Mouse (Mus musculus): ENCODE results near the gene Prorsd1. TPM values are rescaled to one million over a fixed set of nuclear protein-coding genes. Genes with fewer than 3 reads are reported as not detected.
"Not testable (repeated sequence)": the region's sequence is repeated elsewhere in the genome, so short reads cannot be mapped to it uniquely, and the experiment has no call there.

The Prorsd1 gene
- polyA plus RNA-seq, 1 experiment from 2014 or later = 6.4 TPM

DNA sequence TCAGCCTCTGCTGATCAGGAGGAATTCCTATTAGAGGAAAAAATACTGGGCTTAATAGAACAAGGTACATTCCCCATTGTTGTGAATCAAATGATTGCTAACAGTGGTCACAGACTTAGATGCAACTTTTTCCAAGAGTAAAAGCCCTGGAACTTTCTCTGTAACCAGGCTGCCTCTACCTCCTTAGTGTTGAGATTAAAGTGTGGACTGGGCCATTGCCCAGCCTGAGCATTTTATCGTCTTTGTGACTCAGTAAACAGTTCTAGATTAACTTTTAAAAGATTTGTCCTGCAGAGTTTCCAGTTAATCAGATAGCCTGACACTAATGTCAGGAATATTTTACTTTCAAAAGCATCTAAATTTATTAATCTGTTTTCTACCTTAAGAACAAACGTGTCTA lies 31.9 kb upstream of the Prorsd1 start:
- no peak for ATAC-seq
- WGBS = 26% methylated on average over 2 of the region's 2 CpGs
- H3K4me3 ChIP-seq (replicated peaks; ENCODE audit: low read length) = peak overlapping the region; percentile 74
- peak overlapping the region; percentile 85; the same call in 1 of the 2 replicates for H3K9ac ChIP-seq (replicated peaks; ENCODE audit: low read depth, low read length)
- no peaks in the 10 kb centered on the region for H3K27me3 ChIP-seq (replicated peaks; ENCODE audit: control insufficient read depth, insufficient read depth, low read length)
- H3K4me2 ChIP-seq (ENCODE audit: low read length) = peak overlapping the region; percentile 67
- H3K36me3 ChIP-seq (ENCODE audit: control insufficient read depth, insufficient read depth) = peaks cover 14% of the 10 kb centered on the region
- no peak overlapping the region for H3K27ac ChIP-seq (ENCODE audit: low read length)
- peaks cover 12% of the 10 kb centered on the region for H3K4me1 ChIP-seq (replicated peaks; ENCODE audit: control insufficient read depth, insufficient read depth, low read length)
- no peaks in the 10 kb centered on the region for H3K9me3 ChIP-seq (ENCODE audit: control insufficient read depth, low read length)

DNA sequence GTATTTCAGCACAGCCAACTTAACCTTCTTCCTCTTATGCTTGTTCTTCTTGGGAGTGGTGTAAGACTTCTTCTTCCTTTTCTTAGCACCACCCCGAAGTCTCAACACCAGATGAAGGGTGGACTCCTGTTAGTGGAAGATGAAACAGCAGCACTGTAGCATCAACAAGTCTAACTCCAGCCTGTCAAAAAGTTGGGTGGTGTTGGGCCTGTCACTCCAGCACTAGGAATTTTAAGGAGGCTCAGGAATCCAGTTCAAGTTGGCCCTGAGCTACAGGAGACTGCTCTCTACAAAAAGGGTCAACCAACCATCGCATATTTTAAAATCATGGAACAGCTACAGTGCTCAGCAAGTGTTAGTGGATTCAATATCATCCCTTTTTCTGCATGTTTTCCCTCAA lies 31.5 kb upstream of the Prorsd1 start:
- WGBS = 97% methylated on average over 2 of the region's 2 CpGs
- H3K4me1 ChIP-seq (replicated peaks; ENCODE audit: control insufficient read depth, insufficient read depth, low read length) = peaks cover 12% of the 10 kb centered on the region
- H3K4me2 ChIP-seq (ENCODE audit: low read length) = peak overlapping the region; percentile 67
- not testable (repeated sequence) for H3K9ac ChIP-seq (replicated peaks; ENCODE audit: low read depth, low read length); H3K27me3 ChIP-seq (replicated peaks; ENCODE audit: control insufficient read depth, insufficient read depth, low read length); H3K27ac ChIP-seq (ENCODE audit: low read length); H3K4me3 ChIP-seq (replicated peaks; ENCODE audit: low read length); H3K9me3 ChIP-seq (ENCODE audit: control insufficient read depth, low read length); ATAC-seq
- H3K36me3 ChIP-seq (ENCODE audit: control insufficient read depth, insufficient read depth) = peaks cover 17% of the 10 kb centered on the region

DNA sequence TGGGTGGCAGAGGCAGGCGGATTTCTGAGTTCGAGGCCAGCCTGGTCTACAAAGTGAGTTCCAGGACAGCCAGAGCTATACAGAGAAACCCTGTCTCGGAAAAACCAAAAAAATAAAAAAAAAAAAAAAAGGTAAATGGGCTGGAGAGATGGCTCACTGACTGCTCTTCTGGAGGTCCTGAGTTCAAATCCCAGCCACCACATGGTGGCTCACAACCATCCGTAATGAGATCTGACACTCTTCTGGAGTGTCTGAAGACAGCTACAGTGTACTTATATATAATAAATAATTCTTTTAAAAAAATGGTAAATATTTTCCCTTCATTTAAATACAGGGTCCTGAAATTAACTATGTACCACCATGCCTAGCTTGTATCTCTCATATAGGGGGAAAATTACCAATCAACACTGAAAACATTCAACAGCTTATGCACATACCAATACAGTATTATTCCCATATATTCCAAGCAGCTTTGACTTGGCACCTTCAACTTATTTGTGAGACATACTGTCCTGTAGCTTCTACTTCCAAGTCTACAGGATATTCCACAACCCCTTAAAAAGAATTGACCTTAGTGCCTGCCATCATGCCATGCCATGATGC lies 30.4 kb upstream of the Prorsd1 start:
- WGBS = 70% methylated on average over 4 of the region's 4 CpGs
- not testable (repeated sequence) for H3K4me2 ChIP-seq (ENCODE audit: low read length); H3K27me3 ChIP-seq (replicated peaks; ENCODE audit: control insufficient read depth, insufficient read depth, low read length); H3K9me3 ChIP-seq (ENCODE audit: control insufficient read depth, low read length); H3K27ac ChIP-seq (ENCODE audit: low read length); H3K4me3 ChIP-seq (replicated peaks; ENCODE audit: low read length); ATAC-seq; H3K9ac ChIP-seq (replicated peaks; ENCODE audit: low read depth, low read length)
- Histone ChIP-seq H3K4me1 (replicated peaks; ENCODE audit: control insufficient read depth, insufficient read depth, low read length) (peaks cover 12% of the 10 kb centered on the region), H3K36me3 (ENCODE audit: control insufficient read depth, insufficient read depth) (peaks cover 21% of the 10 kb centered on the region)

DNA sequence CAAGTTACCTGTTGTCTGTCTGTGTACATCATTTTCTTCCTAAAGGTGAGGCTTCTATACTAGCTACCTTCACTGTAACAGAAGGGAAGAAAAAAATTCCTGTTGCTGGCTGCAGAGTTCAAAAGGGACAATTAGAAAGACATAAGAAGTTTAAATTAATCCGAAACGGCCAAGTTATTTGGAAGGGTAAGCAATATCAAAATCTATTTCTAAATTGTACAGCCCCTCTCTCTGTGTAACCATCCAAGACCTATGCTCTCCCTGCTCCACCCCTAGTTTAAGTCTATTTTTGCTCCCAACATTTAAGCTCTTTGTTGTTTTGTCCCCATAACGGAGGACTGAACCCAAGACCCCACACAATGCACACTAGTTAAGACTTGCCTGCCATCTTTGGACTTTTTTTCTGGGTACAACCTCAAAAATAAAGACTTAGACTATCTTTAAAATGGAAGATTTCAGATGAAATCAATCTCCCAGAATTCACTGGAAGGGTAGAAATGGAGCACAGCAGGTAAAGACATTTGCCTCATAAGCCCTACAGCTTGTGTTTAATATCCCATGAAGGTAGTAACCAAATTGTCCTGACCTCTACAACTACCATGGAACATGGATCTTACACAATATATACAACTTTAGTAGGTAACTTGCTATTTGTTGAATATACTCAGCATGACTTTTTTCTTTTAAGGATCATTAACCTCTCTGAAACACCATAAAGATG lies 29.6 kb upstream of the Prorsd1 start:
- Histone ChIP-seq H3K4me2 (ENCODE audit: low read length) (no peak overlapping the region), H3K4me1 (replicated peaks; ENCODE audit: control insufficient read depth, insufficient read depth, low read length) (peaks cover 12% of the 10 kb centered on the region), H3K9me3 (ENCODE audit: control insufficient read depth, low read length) (no peaks in the 10 kb centered on the region), H3K36me3 (ENCODE audit: control insufficient read depth, insufficient read depth) (peaks cover 23% of the 10 kb centered on the region), H3K27ac (ENCODE audit: low read length) (no peak overlapping the region), H3K27me3 (replicated peaks; ENCODE audit: control insufficient read depth, insufficient read depth, low read length) (no peaks in the 10 kb centered on the region), H3K9ac (replicated peaks; ENCODE audit: low read depth, low read length) (no peak overlapping the region), H3K4me3 (replicated peaks; ENCODE audit: low read length) (no peak overlapping the region)
- no peak for ATAC-seq
- 85% methylated on average over 3 of the region's 3 CpGs for WGBS

DNA sequence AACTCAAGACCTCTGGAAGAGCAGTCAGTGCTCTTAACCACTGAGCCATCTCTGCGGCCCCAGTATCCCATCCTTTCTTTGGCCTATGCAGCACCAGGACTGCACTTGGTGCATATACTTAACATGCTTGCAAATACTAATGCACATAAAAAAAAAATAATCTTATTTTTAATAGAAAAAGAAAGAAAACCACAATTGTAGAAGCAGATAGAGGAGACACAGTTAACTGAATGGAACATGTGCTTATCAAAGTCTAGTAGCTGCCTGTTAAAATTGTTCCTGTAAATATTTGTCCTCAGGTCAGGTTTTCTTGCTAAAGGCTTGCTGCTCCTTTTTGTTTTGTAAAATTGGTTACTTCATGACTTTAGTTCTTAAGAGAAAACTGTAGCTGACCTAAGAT lies 23.4 kb upstream of the Prorsd1 start:
- Histone ChIP-seq H3K4me2 (ENCODE audit: low read length) (no peak overlapping the region), H3K36me3 (ENCODE audit: control insufficient read depth, insufficient read depth) (peaks cover 43% of the 10 kb centered on the region), H3K27ac (ENCODE audit: low read length) (no peak overlapping the region), H3K4me3 (replicated peaks; ENCODE audit: low read length) (no peak overlapping the region), H3K27me3 (replicated peaks; ENCODE audit: control insufficient read depth, insufficient read depth, low read length) (no peaks in the 10 kb centered on the region), H3K9ac (replicated peaks; ENCODE audit: low read depth, low read length) (no peak overlapping the region), H3K9me3 (ENCODE audit: control insufficient read depth, low read length) (no peaks in the 10 kb centered on the region), H3K4me1 (replicated peaks; ENCODE audit: control insufficient read depth, insufficient read depth, low read length) (no peaks in the 10 kb centered on the region)
- 97% methylated on average over 1 of the region's 1 CpGs for WGBS
- ATAC-seq = no peak

DNA sequence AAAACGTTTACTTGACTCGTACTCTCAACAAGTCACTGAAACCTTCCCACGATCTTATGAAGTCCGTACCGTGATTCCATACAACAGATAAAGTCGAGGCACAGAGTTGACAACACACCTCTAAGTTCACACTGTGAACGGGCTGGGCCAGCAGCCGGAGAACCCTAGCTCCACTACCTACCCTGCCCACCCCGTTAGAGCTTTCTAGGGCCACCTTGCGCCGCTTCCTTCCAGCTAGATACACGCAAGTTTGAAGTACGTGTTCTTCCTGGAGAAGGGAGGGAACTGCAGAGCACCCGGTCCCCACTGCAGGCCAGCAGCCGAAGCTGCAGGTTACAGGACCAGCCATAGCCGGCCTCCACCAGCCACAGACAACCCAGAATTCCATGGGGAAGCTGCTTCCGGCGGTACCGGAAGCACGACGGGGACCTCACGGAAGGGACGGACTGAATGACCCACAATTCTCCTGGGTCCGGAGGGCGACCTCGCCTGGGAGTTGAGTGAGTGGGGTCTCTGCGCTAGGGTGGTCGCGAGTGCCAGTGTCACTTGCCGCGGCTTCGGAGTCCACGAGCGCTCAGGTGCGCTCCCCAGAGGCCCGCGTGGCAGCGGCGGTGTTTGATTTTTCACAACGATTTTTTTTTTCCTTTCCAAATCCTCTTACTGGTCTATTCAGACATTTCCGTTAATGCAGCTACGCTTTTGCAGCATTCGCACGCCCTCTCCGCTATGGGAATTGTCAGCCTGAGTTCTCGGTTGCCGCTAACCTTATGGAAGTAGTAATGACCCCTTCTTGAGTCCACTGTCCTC lies 11.4 kb upstream of the Prorsd1 start, which contains the start of gene Mtif2:
Gene Mtif2, plus strand, starts transcription at position 421 of the 807 bp plus-strand sequence.
- Histone ChIP-seq H3K36me3 (ENCODE audit: control insufficient read depth, insufficient read depth) (peaks cover 7% of the 10 kb centered on the region), H3K27ac (ENCODE audit: low read length) (peak within 1 kb of the TSS; percentile 81), H3K9ac (replicated peaks; ENCODE audit: low read depth, low read length) (peak within 1 kb of the TSS; percentile 78), H3K9me3 (ENCODE audit: control insufficient read depth, low read length) (no peaks in the 10 kb centered on the region), H3K4me3 (replicated peaks; ENCODE audit: low read length) (peak within 1 kb of the TSS; percentile 74), H3K27me3 (replicated peaks; ENCODE audit: control insufficient read depth, insufficient read depth, low read length) (no peaks in the 10 kb centered on the region), H3K4me1 (replicated peaks; ENCODE audit: control insufficient read depth, insufficient read depth, low read length) (peaks cover 11% of the 10 kb centered on the region), H3K4me2 (ENCODE audit: low read length) (peak within 1 kb of the TSS; percentile 87)
- 2% methylated on average over 46 of the region's 47 CpGs for WGBS
- peak; percentile 97 for ATAC-seq

DNA sequence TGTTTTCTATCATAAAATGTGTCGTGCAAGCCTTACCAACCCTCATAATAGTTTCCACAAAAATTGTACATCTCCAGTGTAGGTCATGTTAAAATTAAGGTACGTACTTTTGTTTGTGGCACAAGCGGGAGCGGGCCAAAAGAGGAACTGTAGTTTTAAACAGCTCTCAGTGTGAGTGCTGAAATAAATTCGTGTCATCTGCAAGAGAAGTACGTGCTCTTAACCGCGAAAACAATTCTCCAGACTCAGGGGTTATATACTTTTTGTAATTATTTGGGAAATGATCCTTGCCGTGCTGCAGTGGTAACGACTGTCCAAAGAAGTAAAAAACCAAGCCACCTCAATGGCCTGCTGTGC lies 530 bp downstream of the Prorsd1 start:
- H3K27ac ChIP-seq (ENCODE audit: low read length) = no peak overlapping the region; the same call in 1 of the 2 replicates
- peak overlapping the region; percentile 60 for H3K4me3 ChIP-seq (replicated peaks; ENCODE audit: low read length)
- ATAC-seq = peak; percentile 1; the same call in 1 of the 2 replicates
- WGBS = 25% methylated on average over 10 of the region's 10 CpGs
- H3K36me3 ChIP-seq (ENCODE audit: control insufficient read depth, insufficient read depth) = peaks cover 2% of the 10 kb centered on the region; the same call in 1 of the 2 replicates
- H3K9me3 ChIP-seq (ENCODE audit: control insufficient read depth, low read length) = no peaks in the 10 kb centered on the region
- no peaks in the 10 kb centered on the region for H3K27me3 ChIP-seq (replicated peaks; ENCODE audit: control insufficient read depth, insufficient read depth, low read length)
- peak overlapping the region; percentile 65 for H3K9ac ChIP-seq (replicated peaks; ENCODE audit: low read depth, low read length)
- H3K4me2 ChIP-seq (ENCODE audit: low read length) = peak overlapping the region; percentile 69
- peaks cover 6% of the 10 kb centered on the region; the same call in 1 of the 2 replicates for H3K4me1 ChIP-seq (replicated peaks; ENCODE audit: control insufficient read depth, insufficient read depth, low read length)

DNA sequence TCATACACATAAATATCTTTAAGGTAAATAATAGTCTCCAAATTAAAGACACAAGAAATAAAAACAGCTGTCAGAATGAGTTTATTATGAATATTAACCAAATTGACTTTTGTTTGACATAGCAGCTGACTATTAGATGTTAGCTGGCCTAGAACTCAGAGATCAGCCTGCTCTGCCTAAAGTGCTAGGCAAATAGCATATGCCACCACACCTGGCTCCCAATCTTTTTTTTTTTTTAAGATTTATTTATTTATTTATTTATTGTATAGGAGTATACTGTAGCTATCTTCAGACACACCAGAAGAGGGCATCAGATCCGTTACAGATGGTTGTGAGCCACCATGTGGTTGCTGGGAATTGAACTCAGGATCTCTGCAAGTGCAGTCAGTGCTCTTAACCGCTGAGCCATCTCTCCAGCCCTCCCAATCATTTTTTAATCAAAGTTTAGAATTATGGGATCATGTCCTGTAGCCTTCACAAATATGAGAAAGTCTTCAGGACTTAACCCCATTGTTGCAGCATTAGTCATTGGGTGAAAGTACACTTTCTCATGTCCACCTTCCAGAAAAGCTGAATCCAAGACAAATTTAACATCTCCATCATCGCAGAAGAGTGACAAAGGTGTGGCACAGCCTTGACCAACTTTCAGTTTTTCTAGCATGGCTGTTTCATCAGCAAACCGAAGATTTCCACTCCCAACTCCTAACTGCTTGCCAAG lies 1.9 kb downstream of the Prorsd1 start:
- peaks cover 6% of the 10 kb centered on the region; the same call in 1 of the 2 replicates for H3K4me1 ChIP-seq (replicated peaks; ENCODE audit: control insufficient read depth, insufficient read depth, low read length)
- no peak overlapping the region for H3K4me3 ChIP-seq (replicated peaks; ENCODE audit: low read length)
- H3K9ac ChIP-seq (replicated peaks; ENCODE audit: low read depth, low read length) = no peak overlapping the region
- no peak for ATAC-seq
- H3K9me3 ChIP-seq (ENCODE audit: control insufficient read depth, low read length) = no peaks in the 10 kb centered on the region
- 92% methylated on average over 4 of the region's 4 CpGs for WGBS
- H3K27ac ChIP-seq (ENCODE audit: low read length) = no peak overlapping the region
- H3K4me2 ChIP-seq (ENCODE audit: low read length) = no peak overlapping the region
- no peaks in the 10 kb centered on the region for H3K27me3 ChIP-seq (replicated peaks; ENCODE audit: control insufficient read depth, insufficient read depth, low read length)
- H3K36me3 ChIP-seq (ENCODE audit: control insufficient read depth, insufficient read depth) = peaks cover 2% of the 10 kb centered on the region; the same call in 1 of the 2 replicates
